Mouse (Mus musculus): ENCODE data around the gene Ier2.
A peak's percentile ranks its signal among the peaks of the same experiment; 100 is the strongest.

Ier2 gene

GRCm38 (mm10) chr8:84662581-84663065 lies at the start of gene Ier2:
Gene Ier2 (minus strand): TSS chr8:84662852.
- ATAC-seq (ENCODE audit: insufficient number of reproducible peaks, low FRiP score, low TSS enrichment): peak; percentile 67

GRCm38 (mm10) chr8:84711933-84712758 lies 49.5 kb upstream of the Ier2 start:
- no peak for ATAC-seq (ENCODE audit: insufficient number of reproducible peaks, low FRiP score, low TSS enrichment)

- no peak for ATAC-seq (ENCODE audit: insufficient number of reproducible peaks, low FRiP score, low TSS enrichment)
Observed at GRCm38 (mm10) chr8:84711312-84711711, 48.7 kb upstream of the Ier2 start.

- no peak for ATAC-seq (ENCODE audit: insufficient number of reproducible peaks, low FRiP score, low TSS enrichment)
Observed at GRCm38 (mm10) chr8:84709931-84710330, 47.3 kb upstream of the Ier2 start.

- ATAC-seq (ENCODE audit: insufficient number of reproducible peaks, low FRiP score, low TSS enrichment): peak; percentile 41; the same call in 1 of the 2 replicates
Observed at GRCm38 (mm10) chr8:84708774-84709475, 46.3 kb upstream of the Ier2 start.

- no peak for ATAC-seq (ENCODE audit: insufficient number of reproducible peaks, low FRiP score, low TSS enrichment)
Observed at GRCm38 (mm10) chr8:84708071-84708541, 45.5 kb upstream of the Ier2 start.

GRCm38 (mm10) chr8:84707267-84707883 lies 44.7 kb upstream of the Ier2 start:
- ATAC-seq (ENCODE audit: insufficient number of reproducible peaks, low FRiP score, low TSS enrichment): no peak

- ATAC-seq (ENCODE audit: insufficient number of reproducible peaks, low FRiP score, low TSS enrichment): no peak
Observed at GRCm38 (mm10) chr8:84706610-84707266, 44.1 kb upstream of the Ier2 start.

- no peak for ATAC-seq (ENCODE audit: insufficient number of reproducible peaks, low FRiP score, low TSS enrichment)
Observed at GRCm38 (mm10) chr8:84705960-84706359, 43.3 kb upstream of the Ier2 start.

- ATAC-seq (ENCODE audit: insufficient number of reproducible peaks, low FRiP score, low TSS enrichment): no peak
Observed at GRCm38 (mm10) chr8:84704867-84705831, 42.5 kb upstream of the Ier2 start.

GRCm38 (mm10) chr8:84704356-84704755 lies 41.7 kb upstream of the Ier2 start:
- ATAC-seq (ENCODE audit: insufficient number of reproducible peaks, low FRiP score, low TSS enrichment): no peak

GRCm38 (mm10) chr8:84703466-84704249 lies 41.0 kb upstream of the Ier2 start:
- ATAC-seq (ENCODE audit: insufficient number of reproducible peaks, low FRiP score, low TSS enrichment): no peak

- ATAC-seq (ENCODE audit: insufficient number of reproducible peaks, low FRiP score, low TSS enrichment): no peak
Observed at GRCm38 (mm10) chr8:84702963-84703465, 40.4 kb upstream of the Ier2 start.

- no peak for ATAC-seq (ENCODE audit: insufficient number of reproducible peaks, low FRiP score, low TSS enrichment)
Observed at GRCm38 (mm10) chr8:84702561-84702960, 39.9 kb upstream of the Ier2 start.

- ATAC-seq (ENCODE audit: insufficient number of reproducible peaks, low FRiP score, low TSS enrichment): no peak
Observed at GRCm38 (mm10) chr8:84700941-84701911, 38.6 kb upstream of the Ier2 start, which contains the start of gene Lyl1. Gene Lyl1 (plus strand): TSS chr8:84701457.

- no peak for ATAC-seq (ENCODE audit: insufficient number of reproducible peaks, low FRiP score, low TSS enrichment)
Observed at GRCm38 (mm10) chr8:84700526-84700925, 37.9 kb upstream of the Ier2 start.

GRCm38 (mm10) chr8:84699861-84700322 lies 37.2 kb upstream of the Ier2 start:
- no peak for ATAC-seq (ENCODE audit: insufficient number of reproducible peaks, low FRiP score, low TSS enrichment)
